Mouse (Mus musculus): Measurements from ENCODE around the gene R3hdm4.

- no peak for TF ChIP-seq UBTF (IDR thresholded peaks at IDR 0.05; ENCODE audit: borderline replicate concordance, insufficient read depth, low read depth, low read length)
- TF ChIP-seq CTCF (IDR thresholded peaks at IDR 0.05 in 2 of 3, conservative IDR thresholded peaks at IDR 0.05 in 1 of 3; ENCODE audit: control insufficient read depth in 1 of 3, insufficient read depth in 1 of 3, low read depth in 2 of 3, low read length in 3 of 3, poor library complexity in 1 of 3, severe bottlenecking in 1 of 3) = no peak
- no peak for TF ChIP-seq POLR2A (IDR thresholded peaks at IDR 0.05; ENCODE audit: control insufficient read depth in 1 of 2, insufficient read depth in 1 of 2, low read depth in 1 of 2, low read length in 2 of 2, poor library complexity in 1 of 2)
- TF ChIP-seq EP300 (IDR thresholded peaks at IDR 0.05; ENCODE audit: low read depth in 1 of 2, low read length in 2 of 2) = no peak
- TF ChIP-seq MAZ (IDR thresholded peaks at IDR 0.05; ENCODE audit: low read depth, low read length) = no peak
- no peak for TF ChIP-seq MAFK (IDR thresholded peaks at IDR 0.05; ENCODE audit: borderline replicate concordance, low read depth, low read length)
- no peak for TF ChIP-seq MAX (IDR thresholded peaks at IDR 0.05; ENCODE audit: low read length)
- no peak for TF ChIP-seq TCF12 (IDR thresholded peaks at IDR 0.05; ENCODE audit: low read depth, low read length)
- TF ChIP-seq ZKSCAN1 (IDR thresholded peaks at IDR 0.05; ENCODE audit: low read depth, low read length) = no peak
- no peak for TF ChIP-seq GATA1 (IDR thresholded peaks at IDR 0.05; ENCODE audit: low read depth, low read length)
Observed at GRCm38 (mm10) chr10:79886054-79886453, 35.0 kb downstream of the R3hdm4 start, which contains the start of gene Elane.

Data from MEL (cell line).